Mouse (Mus musculus) large intestine, adult 2 months (tissue): Measurements from ENCODE around the gene Prkch. TPM values are rescaled to one million over a fixed set of nuclear protein-coding genes. Genes with fewer than 3 reads are reported as not detected.

Experiments
- DNase-seq: peaks from one replicate; pipeline ENCODE4 v3.0.0-alpha.2; 2012; ENCODE audit warnings: low read depth, low spot score
- WGBS: fragments of 180-500 bp; shearing (Covaris S2); methylation state at CpG from one replicate; pipeline ENCODE4 v1.1.7; 2018; 5-methylcytosine and 5-hydroxymethylcytosine counted together
- polyA plus RNA-seq: library from polyadenylated mRNA; depleted of rRNA; stranded (reverse); fragments of >200 nt; gene quantifications from 2 replicates; pipeline ENCODE4 v1.2.3, GENCODE M21; 2012

Prkch gene
- polyA plus RNA-seq, 1 experiment: 3.0 TPM

GRCm38 (mm10) chr12:73730603-73731002 lies 146.0 kb downstream of the Prkch start:
- DNase-seq: no peak
- WGBS: 61% methylated on average over 4 of the region's 4 CpGs

- DNase-seq: no peak
- WGBS: 76% methylated on average over 5 of the region's 5 CpGs
These were observed 146.5 kb downstream of the Prkch start for GRCm38 (mm10) chr12:73731093-73731492.

GRCm38 (mm10) chr12:73731848-73732540 lies 147.4 kb downstream of the Prkch start:
- no peak for DNase-seq
- WGBS: 85% methylated on average over 17 of the region's 17 CpGs

- WGBS: 56% methylated on average over 7 of the region's 7 CpGs
- no peak for DNase-seq
These were observed 148.3 kb downstream of the Prkch start for GRCm38 (mm10) chr12:73732862-73733261.

- 87% methylated on average over 3 of the region's 3 CpGs for WGBS
These were observed 152.3 kb downstream of the Prkch start for GRCm38 (mm10) chr12:73736931-73737330.

GRCm38 (mm10) chr12:73739611-73740219 lies 155.1 kb downstream of the Prkch start:
- no peak for DNase-seq
- 90% methylated on average over 6 of the region's 6 CpGs for WGBS

More at GRCm38 (mm10) chr12:73736931-73737330, 152.3 kb downstream of the Prkch start:
- no peak for DNase-seq

- WGBS: 62% methylated on average over 3 of the region's 3 CpGs
- no peak for DNase-seq
These were observed 158.0 kb downstream of the Prkch start for GRCm38 (mm10) chr12:73742577-73742976.

- DNase-seq: no peak
These were observed 158.5 kb downstream of the Prkch start for GRCm38 (mm10) chr12:73743087-73743486.

- WGBS: 84% methylated on average over 6 of the region's 6 CpGs
- DNase-seq: no peak
These were observed 161.5 kb downstream of the Prkch start for GRCm38 (mm10) chr12:73746072-73746471.

- no peak for DNase-seq
- 96% methylated on average over 3 of the region's 3 CpGs for WGBS
These were observed 163.8 kb downstream of the Prkch start for GRCm38 (mm10) chr12:73748373-73748772.

GRCm38 (mm10) chr12:73754476-73755150 lies 170.0 kb downstream of the Prkch start:
- 93% methylated on average over 9 of the region's 9 CpGs for WGBS
- DNase-seq: no peak

GRCm38 (mm10) chr12:73755646-73756045 lies 171.1 kb downstream of the Prkch start:
- 84% methylated on average over 8 of the region's 8 CpGs for WGBS
- no peak for DNase-seq

- 84% methylated on average over 6 of the region's 6 CpGs for WGBS
These were observed 171.9 kb downstream of the Prkch start for GRCm38 (mm10) chr12:73756527-73756926.

GRCm38 (mm10) chr12:73762001-73762400 lies 177.4 kb downstream of the Prkch start:
- 85% methylated on average over 6 of the region's 6 CpGs for WGBS
- no peak for DNase-seq

More at GRCm38 (mm10) chr12:73756527-73756926, 171.9 kb downstream of the Prkch start:
- DNase-seq: no peak

- 88% methylated on average over 3 of the region's 3 CpGs for WGBS
- no peak for DNase-seq
These were observed 178.2 kb downstream of the Prkch start for GRCm38 (mm10) chr12:73762762-73763161.

GRCm38 (mm10) chr12:73764649-73765525 lies 180.3 kb downstream of the Prkch start:
- 64% methylated on average over 15 of the region's 15 CpGs for WGBS
- no peak for DNase-seq

- no peak for DNase-seq
- WGBS: 87% methylated on average over 8 of the region's 8 CpGs
These were observed 181.6 kb downstream of the Prkch start for GRCm38 (mm10) chr12:73766152-73766551.

GRCm38 (mm10) chr12:73768788-73769187 lies 184.2 kb downstream of the Prkch start:
- 69% methylated on average over 5 of the region's 5 CpGs for WGBS

GRCm38 (mm10) chr12:73769536-73769935 lies 184.9 kb downstream of the Prkch start:
- 79% methylated on average over 6 of the region's 6 CpGs for WGBS
- no peak for DNase-seq

More at GRCm38 (mm10) chr12:73768788-73769187, 184.2 kb downstream of the Prkch start:
- DNase-seq: no peak

GRCm38 (mm10) chr12:73770771-73771170 lies 186.2 kb downstream of the Prkch start:
- WGBS: 85% methylated on average over 1 of the region's 1 CpGs

More at GRCm38 (mm10) chr12:73770771-73771170, 186.2 kb downstream of the Prkch start:
- DNase-seq: no peak
